Mouse (Mus musculus): ENCODE results near the gene Ly6g6e. TPM values are rescaled to one million over a fixed set of nuclear protein-coding genes. Genes with fewer than 3 reads are reported as not detected.

Gene Ly6g6e
- polyA plus RNA-seq, 1 experiment from 2014 or later: 10.1 TPM

- Histone ChIP-seq H3K27me3 (replicated peaks; ENCODE audit: control insufficient read depth, insufficient read depth, low read length) (no peaks in the 10 kb centered on the region), H3K9ac (ENCODE audit: low read length) (no peak overlapping the region), H3K4me2 (ENCODE audit: low read length) (no peak overlapping the region), H3K27ac (ENCODE audit: low read depth, low read length) (no peak overlapping the region), H3K4me1 (ENCODE audit: control insufficient read depth, insufficient read depth, low read length) (no peaks in the 10 kb centered on the region), H3K4me3 (ENCODE audit: low read depth, low read length) (no peak overlapping the region), H3K9me3 (replicated peaks; ENCODE audit: control insufficient read depth, low read length) (no peaks in the 10 kb centered on the region), H3K36me3 (ENCODE audit: control insufficient read depth, insufficient read depth, low read length) (peaks cover 61% of the 10 kb centered on the region)
- ATAC-seq (no peak), DNase-seq (ENCODE audit: low spot score) (no peak)
- WGBS: 73% methylated on average over 6 of the region's 6 CpGs
Measured at GRCm38 (mm10) chr17:35103221-35103690, 26.6 kb downstream of the Ly6g6e start.

GRCm38 (mm10) chr17:35104079-35104478, 27.4 kb downstream of the Ly6g6e start:
- no peak overlapping the region for H3K4me3 ChIP-seq (ENCODE audit: low read depth, low read length)
- DNase-seq (ENCODE audit: low spot score) (no peak), ATAC-seq (no peak)
- H3K9ac ChIP-seq (ENCODE audit: low read length): no peak overlapping the region
- no peaks in the 10 kb centered on the region for H3K27me3 ChIP-seq (replicated peaks; ENCODE audit: control insufficient read depth, insufficient read depth, low read length)
- H3K27ac ChIP-seq (ENCODE audit: low read depth, low read length): no peak overlapping the region
- peaks cover 53% of the 10 kb centered on the region for H3K36me3 ChIP-seq (ENCODE audit: control insufficient read depth, insufficient read depth, low read length)
- H3K4me1 ChIP-seq (ENCODE audit: control insufficient read depth, insufficient read depth, low read length): no peaks in the 10 kb centered on the region
- no peaks in the 10 kb centered on the region for H3K9me3 ChIP-seq (replicated peaks; ENCODE audit: control insufficient read depth, low read length)
- WGBS: 92% methylated on average over 7 of the region's 7 CpGs
- H3K4me2 ChIP-seq (ENCODE audit: low read length): no peak overlapping the region

GRCm38 (mm10) chr17:35104754-35105153, 28.1 kb downstream of the Ly6g6e start:
- DNase-seq (ENCODE audit: low spot score): no peak
- peaks cover 46% of the 10 kb centered on the region for H3K36me3 ChIP-seq (ENCODE audit: control insufficient read depth, insufficient read depth, low read length)
- 78% methylated on average over 6 of the region's 6 CpGs for WGBS
- H3K27me3 ChIP-seq (replicated peaks; ENCODE audit: control insufficient read depth, insufficient read depth, low read length): no peaks in the 10 kb centered on the region
- H3K4me2 ChIP-seq (ENCODE audit: low read length): no peak overlapping the region
- no peak for ATAC-seq
- no peak overlapping the region for H3K4me3 ChIP-seq (ENCODE audit: low read depth, low read length)
- H3K9me3 ChIP-seq (replicated peaks; ENCODE audit: control insufficient read depth, low read length): no peaks in the 10 kb centered on the region
- no peak overlapping the region for H3K27ac ChIP-seq (ENCODE audit: low read depth, low read length)
- no peaks in the 10 kb centered on the region for H3K4me1 ChIP-seq (ENCODE audit: control insufficient read depth, insufficient read depth, low read length)
- H3K9ac ChIP-seq (ENCODE audit: low read length): no peak overlapping the region

- no peaks in the 10 kb centered on the region for H3K27me3 ChIP-seq (replicated peaks; ENCODE audit: control insufficient read depth, insufficient read depth, low read length)
- peak overlapping the region; percentile 48; the same call in 1 of the 2 replicates for H3K9ac ChIP-seq (ENCODE audit: low read length)
- H3K36me3 ChIP-seq (ENCODE audit: control insufficient read depth, insufficient read depth, low read length): peaks cover 35% of the 10 kb centered on the region
- H3K27ac ChIP-seq (ENCODE audit: low read depth, low read length): no peak overlapping the region
- H3K4me1 ChIP-seq (ENCODE audit: control insufficient read depth, insufficient read depth, low read length): no peaks in the 10 kb centered on the region
- H3K9me3 ChIP-seq (replicated peaks; ENCODE audit: control insufficient read depth, low read length): no peaks in the 10 kb centered on the region
- peak; percentile 61 for DNase-seq (ENCODE audit: low spot score)
- 0 out of 2 replicates have a peak, but pooled peaks have one; percentile 12 for ATAC-seq
- H3K4me2 ChIP-seq (ENCODE audit: low read length): peak overlapping the region; percentile 28; the same call in 1 of the 2 replicates
- WGBS: 23% methylated on average over 13 of the region's 13 CpGs
- H3K4me3 ChIP-seq (ENCODE audit: low read depth, low read length): no peak overlapping the region
Measured at GRCm38 (mm10) chr17:35105740-35106389, 29.2 kb downstream of the Ly6g6e start.

GRCm38 (mm10) chr17:35106522-35106921, 29.8 kb downstream of the Ly6g6e start:
- 66% methylated on average over 3 of the region's 3 CpGs for WGBS
- no peak for ATAC-seq
- H3K27ac ChIP-seq (ENCODE audit: low read depth, low read length): no peak overlapping the region
- peak overlapping the region; percentile 48; the same call in 1 of the 2 replicates for H3K9ac ChIP-seq (ENCODE audit: low read length)
- no peak overlapping the region for H3K4me2 ChIP-seq (ENCODE audit: low read length)
- no peak overlapping the region for H3K4me3 ChIP-seq (ENCODE audit: low read depth, low read length)
- H3K9me3 ChIP-seq (replicated peaks; ENCODE audit: control insufficient read depth, low read length): no peaks in the 10 kb centered on the region
- no peaks in the 10 kb centered on the region for H3K27me3 ChIP-seq (replicated peaks; ENCODE audit: control insufficient read depth, insufficient read depth, low read length)
- peaks cover 28% of the 10 kb centered on the region for H3K36me3 ChIP-seq (ENCODE audit: control insufficient read depth, insufficient read depth, low read length)
- peak; percentile 43 for DNase-seq (ENCODE audit: low spot score)
- no peaks in the 10 kb centered on the region for H3K4me1 ChIP-seq (ENCODE audit: control insufficient read depth, insufficient read depth, low read length)

- Histone ChIP-seq H3K4me2 (ENCODE audit: low read length) (no peak within 1 kb of the TSS), H3K36me3 (ENCODE audit: control insufficient read depth, insufficient read depth, low read length) (peaks cover 13% of the 10 kb centered on the region), H3K4me3 (ENCODE audit: low read depth, low read length) (no peak within 1 kb of the TSS), H3K27ac (ENCODE audit: low read depth, low read length) (no peak within 1 kb of the TSS), H3K27me3 (replicated peaks; ENCODE audit: control insufficient read depth, insufficient read depth, low read length) (no peaks in the 10 kb centered on the region), H3K9ac (ENCODE audit: low read length) (no peak within 1 kb of the TSS), H3K4me1 (ENCODE audit: control insufficient read depth, insufficient read depth, low read length) (no peaks in the 10 kb centered on the region), H3K9me3 (replicated peaks; ENCODE audit: control insufficient read depth, low read length) (no peaks in the 10 kb centered on the region)
- 89% methylated on average over 6 of the region's 6 CpGs for WGBS
- DNase-seq (ENCODE audit: low spot score) (no peak), ATAC-seq (no peak)
Measured at GRCm38 (mm10) chr17:35108097-35108496, 31.4 kb downstream of the Ly6g6e start, which contains the start of gene Ly6g5c. TSS of gene Ly6g5c (plus strand) at chr17:35108279.

- Histone ChIP-seq H3K9me3 (replicated peaks; ENCODE audit: control insufficient read depth, low read length) (no peaks in the 10 kb centered on the region), H3K36me3 (ENCODE audit: control insufficient read depth, insufficient read depth, low read length) (peaks cover 31% of the 10 kb centered on the region), H3K4me2 (ENCODE audit: low read length) (no peak overlapping the region), H3K9ac (ENCODE audit: low read length) (no peak overlapping the region), H3K27me3 (replicated peaks; ENCODE audit: control insufficient read depth, insufficient read depth, low read length) (no peaks in the 10 kb centered on the region), H3K27ac (ENCODE audit: low read depth, low read length) (no peak overlapping the region), H3K4me1 (ENCODE audit: control insufficient read depth, insufficient read depth, low read length) (no peaks in the 10 kb centered on the region), H3K4me3 (ENCODE audit: low read depth, low read length) (no peak overlapping the region)
- ATAC-seq (no peak), DNase-seq (ENCODE audit: low spot score) (no peak)
- 80% methylated on average over 9 of the region's 9 CpGs for WGBS
Measured at GRCm38 (mm10) chr17:35111774-35112173, 35.1 kb downstream of the Ly6g6e start.

- no peak within 1 kb of the TSS for H3K9ac ChIP-seq (ENCODE audit: low read length)
- H3K4me1 ChIP-seq (ENCODE audit: control insufficient read depth, insufficient read depth, low read length): peaks cover 5% of the 10 kb centered on the region
- WGBS: 85% methylated on average over 8 of the region's 8 CpGs
Measured at GRCm38 (mm10) chr17:35115046-35116019, 38.6 kb downstream of the Ly6g6e start, which contains the start of gene Ly6g5b. TSS of gene Ly6g5b (minus strand) at chr17:35115428.

More at GRCm38 (mm10) chr17:35115046-35116019, 38.6 kb downstream of the Ly6g6e start, which contains the start of gene Ly6g5b:
- Histone ChIP-seq H3K4me3 (ENCODE audit: low read depth, low read length) (no peak within 1 kb of the TSS), H3K27ac (ENCODE audit: low read depth, low read length) (no peak within 1 kb of the TSS), H3K27me3 (replicated peaks; ENCODE audit: control insufficient read depth, insufficient read depth, low read length) (no peaks in the 10 kb centered on the region), H3K4me2 (ENCODE audit: low read length) (no peak within 1 kb of the TSS), H3K36me3 (ENCODE audit: control insufficient read depth, insufficient read depth, low read length) (peaks cover 59% of the 10 kb centered on the region), H3K9me3 (replicated peaks; ENCODE audit: control insufficient read depth, low read length) (no peaks in the 10 kb centered on the region)
- no peak for DNase-seq (ENCODE audit: low spot score)
- no peak for ATAC-seq

Measured in forebrain, embryonic 14.5 days (tissue).